Comparison of ENCODE assay signal across 24 mouse cellular contexts in genomic region chr9:86717119-86717518, GRCm38 (mm10). TPM values are rescaled to one million over a fixed set of nuclear protein-coding genes. Genes with fewer than 3 reads are reported as not detected.
"Had no signal": no experiment of that assay in that cellular context is flagged by ENCODE, and none has a peak within 500 bp of the region (broad histone marks: within the 10 kb centered on the region; RNA-seq: fewer than 3 reads in every experiment).

No protein-coding gene starts in this region.

- ATAC-seq: midbrain, embryonic 13.5 days; midbrain, embryonic 16.5 days had no signal

- H3K27ac ChIP-seq: kidney, embryonic 15.5 days; liver, embryonic 13.5 days; midbrain, embryonic 10.5 days; midbrain, embryonic 13.5 days; neural tube, embryonic 13.5 days; stomach, postnatal 0 days had no signal

- H3K36me3 ChIP-seq: kidney, embryonic 15.5 days; liver, embryonic 13.5 days; midbrain, embryonic 10.5 days; midbrain, embryonic 13.5 days; neural tube, embryonic 13.5 days had no signal

- H3K4me1 ChIP-seq: liver, embryonic 13.5 days; midbrain, embryonic 13.5 days; neural tube, embryonic 13.5 days had no signal

- DNase-seq: kidney, adult 11 months; kidney, adult 8-10 months; kidney, postnatal 14 days; kidney, postnatal 4 days; liver, embryonic 13.5 days; lung, adult 2 months; lung, postnatal 36 days; right cerebral cortex, adult 18-20 months; right cerebral cortex, postnatal 14 days; right cerebral cortex, postnatal 4 days; thymus, adult 2 months; thymus, postnatal 14 days; thymus, postnatal 4 days had no signal

- H3K4me3 ChIP-seq: kidney, embryonic 15.5 days; liver, embryonic 13.5 days; megakaryocyte, embryonic 14.5 days; midbrain, embryonic 10.5 days; midbrain, embryonic 13.5 days; myocyte; neural tube, embryonic 13.5 days had no signal

- H3K9ac ChIP-seq: kidney, embryonic 15.5 days; liver, embryonic 13.5 days; midbrain, embryonic 13.5 days; neural tube, embryonic 13.5 days had no signal

- H3K9me3 ChIP-seq: kidney, embryonic 15.5 days; liver, embryonic 13.5 days; megakaryocyte, embryonic 14.5 days; midbrain, embryonic 10.5 days; midbrain, embryonic 13.5 days; neural tube, embryonic 13.5 days had no signal

- H3K4me2 ChIP-seq: kidney, embryonic 15.5 days; liver, embryonic 13.5 days; midbrain, embryonic 13.5 days; neural tube, embryonic 13.5 days had no signal

- H3K27me3 ChIP-seq: kidney, embryonic 15.5 days; liver, embryonic 13.5 days; megakaryocyte, embryonic 14.5 days; midbrain, embryonic 13.5 days; neural tube, embryonic 13.5 days had no signal

RNA-seq across cellular contexts. Expression of gene Me1, which starts 21.4 kb away (rescaled TPM):
- total RNA-seq: neutrophil, adult 5-6 weeks had no signal

RNA-seq across cellular contexts. Expression of gene Prss35, which starts 26.3 kb away (rescaled TPM):
- total RNA-seq: liver, adult 2 months; monocyte, adult 5-6 weeks; neutrophil, adult 5-6 weeks had no signal
- polyA plus RNA-seq: liver, adult 2 months had no signal
